Mouse (Mus musculus) thymus, adult 2 months (tissue): ENCODE data around the gene Slc29a2. TPM values are rescaled to one million over a fixed set of nuclear protein-coding genes. Genes with fewer than 3 reads are reported as not detected.

Source experiments
- DNase-seq: peaks from one replicate; pipeline ENCODE4 v3.0.0; 2021
- H3K27ac ChIP-seq: fragments of 200-500 bp; 2 replicates; pipeline ENCODE4 v1.5.1; 2012; ENCODE audit warnings: low read length, control low read depth; ENCODE audit not compliant: control insufficient read depth, insufficient read depth
- H3K27me3 ChIP-seq: fragments of 200-500 bp; 2 replicates; pipeline ENCODE4 v1.6.1; 2012; ENCODE audit warnings: mild to moderate bottlenecking, low read length, moderate library complexity, mixed read lengths; ENCODE audit not compliant: control insufficient read depth, insufficient read depth
- H3K36me3 ChIP-seq: fragments of 200-500 bp; 2 replicates; pipeline ENCODE4 v1.6.1; 2012; ENCODE audit warnings: mild to moderate bottlenecking, low read length, moderate library complexity; ENCODE audit not compliant: control insufficient read depth, insufficient read depth
- H3K4me1 ChIP-seq: fragments of 200-500 bp; replicated peaks from 2 replicates; pipeline ENCODE4 v1.6.1; 2012; ENCODE audit warnings: low read length; ENCODE audit not compliant: control insufficient read depth, insufficient read depth
- H3K4me3 ChIP-seq: fragments of 200-500 bp; 2 replicates; pipeline ENCODE4 v1.5.1; 2012; ENCODE audit warnings: mild to moderate bottlenecking, low read length, control low read depth, moderate library complexity; ENCODE audit not compliant: control insufficient read depth, insufficient read depth
- CTCF ChIP-seq: fragments of 200-500 bp; IDR thresholded peaks from 2 replicates; pipeline ENCODE4 v1.5.1; 2012; ENCODE audit warnings: mild to moderate bottlenecking, control low read depth, low read length, moderate library complexity, borderline replicate concordance; ENCODE audit not compliant: control insufficient read depth, poor library complexity, insufficient read depth; ENCODE audit errors: extremely low read depth
- POLR2A ChIP-seq: fragments of 200-500 bp; IDR thresholded peaks from 2 replicates; pipeline ENCODE4 v1.6.1; 2012; ENCODE audit warnings: mild to moderate bottlenecking, low read length, control low read depth, moderate library complexity; ENCODE audit not compliant: control insufficient read depth, poor library complexity, insufficient read depth; ENCODE audit errors: extremely low read depth
- WGBS: fragments of 180-500 bp; shearing (Covaris S2); methylation state at CpG from one replicate; pipeline ENCODE4 v1.1.7; 2018; 5-methylcytosine and 5-hydroxymethylcytosine counted together
- polyA plus RNA-seq: library from polyadenylated mRNA; depleted of rRNA; stranded (reverse); fragments of >200 nt; gene quantifications from 2 replicates; pipeline ENCODE4 v1.2.3, GENCODE M21; 2012

Slc29a2 gene
- polyA plus RNA-seq, 1 experiment, result 14.6 TPM

DNA sequence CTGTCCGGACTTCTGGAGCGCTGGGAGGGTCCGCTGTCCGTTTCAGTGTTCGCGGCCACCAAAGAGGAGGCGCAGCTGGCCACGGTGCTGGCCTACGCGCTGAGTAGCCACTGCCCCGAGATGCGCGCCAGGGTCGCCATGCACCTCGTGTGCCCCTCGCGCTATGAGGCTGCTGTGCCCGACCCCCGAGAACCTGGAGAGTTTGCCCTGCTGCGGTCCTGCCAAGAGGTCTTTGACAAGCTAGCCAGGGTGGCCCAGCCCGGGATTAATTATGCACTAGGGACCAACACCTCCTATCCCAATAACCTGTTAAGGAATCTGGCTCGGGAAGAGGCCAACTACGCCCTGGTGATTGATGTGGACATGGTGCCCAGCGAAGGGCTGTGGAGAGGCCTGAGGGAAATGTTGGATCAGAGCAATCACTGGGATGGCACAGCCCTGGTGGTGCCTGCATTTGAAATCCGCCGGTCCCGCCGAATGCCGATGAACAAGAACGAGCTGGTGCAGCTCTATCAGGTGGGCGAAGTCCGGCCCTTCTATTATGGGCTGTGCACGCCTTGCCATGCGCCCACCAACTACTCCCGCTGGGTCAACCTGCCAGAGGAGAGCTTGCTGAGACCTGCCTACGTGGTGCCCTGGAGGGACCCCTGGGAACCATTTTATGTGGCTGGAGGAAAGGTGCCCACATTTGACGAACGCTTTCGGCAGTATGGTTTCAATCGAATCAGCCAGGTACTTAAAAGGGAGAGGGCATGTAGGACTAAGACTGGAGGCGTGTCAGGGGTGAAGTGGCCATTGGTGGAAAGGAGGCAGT lies 15.8 kb downstream of the Slc29a2 start:
- H3K36me3 ChIP-seq, result no peaks in the 10 kb centered on the region
- DNase-seq, result no peak
- no peaks in the 10 kb centered on the region for H3K27me3 ChIP-seq
- peak overlapping the region; percentile 60 for H3K4me3 ChIP-seq
- no peak overlapping the region for H3K27ac ChIP-seq
- H3K4me1 ChIP-seq, result peaks cover 24% of the 10 kb centered on the region
- WGBS, result 25% methylated on average over 41 of the region's 41 CpGs
- TF ChIP-seq POLR2A, result no peak
- TF ChIP-seq CTCF, result no peak

DNA sequence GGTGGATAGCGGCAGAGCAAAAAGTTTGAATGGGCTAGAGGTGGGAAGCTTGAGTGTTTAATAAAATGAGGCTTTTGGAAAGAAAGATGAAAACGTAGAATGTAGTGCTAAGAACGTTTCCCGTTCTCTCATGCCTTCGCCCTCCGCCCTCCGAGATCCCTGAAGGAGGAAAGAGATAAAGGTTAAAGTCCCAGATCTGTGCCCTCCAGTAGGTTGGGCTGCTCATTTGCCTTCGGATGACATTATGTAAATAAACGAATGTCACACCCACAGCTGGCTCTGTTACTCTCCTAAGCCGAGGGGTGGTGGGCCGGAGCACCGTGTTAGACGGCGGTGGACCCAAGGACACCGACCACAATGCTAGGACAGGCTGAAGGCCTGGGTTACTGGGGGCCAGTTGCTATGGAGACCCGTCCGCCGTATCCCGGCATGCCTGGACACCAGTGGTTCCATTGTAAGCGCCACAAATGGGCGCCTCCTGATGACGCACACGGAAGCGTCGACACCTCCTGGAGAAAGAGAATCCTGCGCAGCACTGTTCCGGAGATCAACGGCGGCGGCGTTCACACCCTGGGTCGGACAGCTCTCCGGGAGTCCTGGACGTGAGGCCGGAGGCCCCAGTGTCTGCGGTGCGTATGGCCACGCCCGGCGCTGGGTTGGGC lies 17.3 kb downstream of the Slc29a2 start, which contains the start of gene Brms1:
Brms1 (plus strand) TSS at position 493 of the 662 bp plus-strand sequence.
- TF ChIP-seq CTCF, result 0 out of 2 replicates have a peak, but pooled peaks have one; percentile 36
- peak; percentile 48; the same call in 1 of the 2 replicates for TF ChIP-seq POLR2A
- WGBS, result 5% methylated on average over 40 of the region's 40 CpGs
- H3K27me3 ChIP-seq, result no peaks in the 10 kb centered on the region
- H3K27ac ChIP-seq, result no peak within 1 kb of the TSS
- DNase-seq, result peak; percentile 82
- peaks cover 24% of the 10 kb centered on the region for H3K4me1 ChIP-seq
- H3K4me3 ChIP-seq, result peak within 1 kb of the TSS; percentile 81
- H3K36me3 ChIP-seq, result no peaks in the 10 kb centered on the region; the same call in 1 of the 2 replicates

DNA sequence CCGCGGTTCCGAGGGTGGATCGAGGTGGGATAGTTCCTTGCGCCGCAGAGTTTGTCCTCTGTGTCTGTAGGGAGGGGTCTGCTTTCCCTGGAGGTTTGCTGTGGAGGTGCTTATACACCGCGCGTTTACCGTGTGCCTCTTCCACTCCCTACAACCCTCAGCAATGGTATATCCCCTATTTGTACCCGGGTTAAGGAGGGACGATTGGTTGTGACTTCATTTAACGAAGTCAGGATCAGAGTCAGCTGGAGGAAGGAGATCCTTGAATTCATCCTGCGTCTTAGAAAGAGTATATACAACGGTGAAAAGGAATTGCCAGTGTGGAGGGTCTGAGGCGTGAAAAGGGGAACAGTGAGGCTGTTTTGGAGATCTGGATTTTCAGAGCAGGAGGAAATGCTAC lies 17.9 kb downstream of the Slc29a2 start:
- peaks cover 4% of the 10 kb centered on the region for H3K36me3 ChIP-seq
- peak overlapping the region; percentile 81 for H3K4me3 ChIP-seq
- no peaks in the 10 kb centered on the region for H3K27me3 ChIP-seq
- no peak overlapping the region for H3K27ac ChIP-seq
- TF ChIP-seq CTCF, result no peak
- no peak for TF ChIP-seq POLR2A
- DNase-seq, result no peak
- H3K4me1 ChIP-seq, result peaks cover 24% of the 10 kb centered on the region
- 3% methylated on average over 16 of the region's 16 CpGs for WGBS

DNA sequence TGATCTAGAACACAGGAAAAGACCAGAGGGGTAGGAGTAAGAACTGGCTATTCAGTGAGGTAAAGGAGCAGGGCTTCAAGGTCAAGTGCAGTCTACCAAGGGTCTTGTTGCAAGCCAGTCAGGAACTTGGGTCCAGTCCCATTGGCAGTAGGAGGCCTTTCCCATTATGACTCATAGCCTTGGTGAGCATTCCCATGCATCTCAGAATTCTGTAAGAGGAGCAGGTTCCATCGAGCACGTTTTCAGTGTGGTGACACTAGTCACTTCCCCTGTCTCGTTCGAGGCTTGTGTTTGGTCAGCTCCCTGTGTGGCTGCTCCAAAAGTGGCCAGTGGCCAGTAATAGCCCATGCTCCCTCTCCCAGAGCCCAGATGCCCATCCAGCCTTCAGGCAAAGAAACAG lies 21.9 kb downstream of the Slc29a2 start:
- 91% methylated on average over 4 of the region's 4 CpGs for WGBS

DNA sequence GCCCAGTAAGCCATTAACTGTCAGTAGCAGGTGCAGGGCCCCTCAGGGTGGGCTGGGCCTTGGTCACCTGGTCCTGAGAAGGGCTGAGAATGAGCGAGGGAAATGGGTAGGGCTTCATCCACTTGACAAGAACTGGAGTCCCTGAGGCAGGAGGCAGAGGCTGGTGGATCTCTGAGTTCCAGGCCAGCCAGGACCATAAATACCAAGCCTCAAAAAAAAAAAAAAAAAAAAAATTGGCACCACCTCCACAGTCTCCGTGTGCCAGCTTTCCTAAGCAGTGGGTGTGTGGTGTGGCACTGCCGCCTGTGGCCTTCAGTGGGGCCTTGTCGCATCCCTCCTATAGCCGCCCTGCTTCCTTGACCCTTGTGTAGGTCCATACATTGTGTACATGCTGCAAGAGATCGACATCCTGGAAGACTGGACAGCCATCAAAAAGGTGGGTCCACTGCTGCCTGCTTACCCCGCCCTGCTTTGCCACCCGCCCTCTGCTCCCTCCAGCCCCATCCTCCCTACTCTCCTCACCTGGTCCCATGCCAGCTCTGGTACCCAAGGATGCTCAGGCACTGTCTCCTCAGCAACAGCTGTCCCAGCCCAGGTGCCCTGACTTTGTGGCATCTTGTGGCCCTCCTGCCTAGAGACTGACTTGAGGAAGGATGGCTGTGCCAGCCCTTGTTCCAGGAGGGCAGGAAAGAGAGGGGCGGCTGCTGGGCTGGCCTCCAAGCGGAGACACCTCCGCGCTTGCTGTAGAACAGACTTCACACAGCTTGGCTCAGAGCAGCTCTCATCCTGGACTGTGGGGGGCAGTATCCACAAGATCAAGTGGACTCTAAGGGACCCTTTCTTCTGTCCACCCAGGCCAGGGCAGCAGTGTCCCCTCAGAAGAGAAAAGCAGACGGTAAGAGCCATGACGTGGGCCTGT lies 24.7 kb downstream of the Slc29a2 start:
- Histone ChIP-seq H3K4me1 (no peaks in the 10 kb centered on the region), H3K4me3 (no peak overlapping the region), H3K27ac (no peak overlapping the region), H3K36me3 (peaks cover 13% of the 10 kb centered on the region), H3K27me3 (no peaks in the 10 kb centered on the region; the same call in 1 of the 2 replicates)
- no peak for DNase-seq
- WGBS, result 95% methylated on average over 14 of the region's 14 CpGs
- TF ChIP-seq POLR2A (no peak), CTCF (no peak)

More for the DNA sequence above, 21.9 kb downstream of the Slc29a2 start:
- no peak overlapping the region for H3K27ac ChIP-seq
- no peaks in the 10 kb centered on the region for H3K27me3 ChIP-seq
- DNase-seq, result no peak
- no peak overlapping the region for H3K4me3 ChIP-seq
- H3K4me1 ChIP-seq, result peaks cover 7% of the 10 kb centered on the region
- H3K36me3 ChIP-seq, result peaks cover 13% of the 10 kb centered on the region
- no peak for TF ChIP-seq POLR2A
- no peak for TF ChIP-seq CTCF

DNA sequence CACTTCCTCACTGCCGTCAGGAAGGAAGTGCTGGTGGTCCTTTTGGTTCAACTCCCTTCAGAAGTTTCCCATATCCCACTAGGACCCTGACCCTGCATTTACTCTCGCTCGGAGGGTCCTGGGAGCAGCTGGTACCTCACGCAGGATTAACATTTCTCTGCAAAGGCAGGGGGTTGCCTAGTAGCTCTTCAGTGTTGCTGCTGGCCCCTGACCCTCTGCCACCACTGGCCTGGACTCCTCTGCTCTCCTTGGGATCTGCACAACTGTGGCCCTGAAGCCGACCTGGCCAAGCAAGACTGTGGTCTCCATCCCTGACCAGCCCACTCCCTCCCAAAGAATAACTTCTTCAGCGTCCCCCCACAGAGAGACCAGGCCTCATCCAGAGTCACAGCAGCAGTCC lies 25.7 kb downstream of the Slc29a2 start:
- no peak overlapping the region for H3K4me3 ChIP-seq
- 96% methylated on average over 6 of the region's 6 CpGs for WGBS
- H3K27me3 ChIP-seq, result no peaks in the 10 kb centered on the region; the same call in 1 of the 2 replicates
- H3K4me1 ChIP-seq, result no peaks in the 10 kb centered on the region
- H3K36me3 ChIP-seq, result peaks cover 13% of the 10 kb centered on the region
- TF ChIP-seq POLR2A, result no peak
- no peak for TF ChIP-seq CTCF
- DNase-seq, result no peak
- H3K27ac ChIP-seq, result no peak overlapping the region
